Mouse (Mus musculus) myocyte (in vitro differentiated cells): ENCODE results near the gene Plagl1. TPM values are rescaled to one million over a fixed set of nuclear protein-coding genes. Genes with fewer than 3 reads are reported as not detected.

ENCODE experiments used
- H3K27me3 ChIP-seq: one replicate; pipeline ENCODE4 v1.6.1; 2011; ENCODE audit not compliant: control insufficient read depth, insufficient read depth, insufficient read length
- H3K36me3 ChIP-seq: one replicate; pipeline ENCODE4 v1.6.1; 2011; ENCODE audit not compliant: control insufficient read depth, insufficient read depth
- H3K4me2 ChIP-seq: one replicate; pipeline ENCODE4 v1.6.1; 2011; ENCODE audit warnings: low read depth, control low read depth
- H3K4me3 ChIP-seq: one replicate; pipeline ENCODE4 v1.5.1; 2011; ENCODE audit warnings: mild to moderate bottlenecking, control low read depth, moderate library complexity
- H3K79me2 ChIP-seq: one replicate; pipeline ENCODE4 v1.6.1; 2011; ENCODE audit not compliant: control insufficient read depth, insufficient read depth
- H3ac ChIP-seq: one replicate; pipeline ENCODE4 v1.6.1; 2011; ENCODE audit not compliant: control insufficient read depth, insufficient read length
- CEBPB ChIP-seq: IDR thresholded peaks from 2 replicates; pipeline ENCODE4 v1.6.1; 2011; ENCODE audit warnings: mild to moderate bottlenecking, moderate library complexity; ENCODE audit not compliant: poor library complexity, insufficient read depth, severe bottlenecking
- E2F4 ChIP-seq: IDR thresholded peaks from one replicate; pipeline ENCODE4 v1.6.1; 2011; ENCODE audit warnings: mild to moderate bottlenecking, control low read depth, moderate library complexity; ENCODE audit not compliant: insufficient read depth
- MAX ChIP-seq: IDR thresholded peaks from one replicate; pipeline ENCODE4 v1.6.1; 2011; ENCODE audit warnings: low read depth, mild to moderate bottlenecking, control low read depth
- MYOD1 ChIP-seq, 3 experiments: IDR thresholded peaks; one replicate each; pipeline ENCODE4 v1.6.1; 2011; ENCODE audit warnings: control low read depth in 2 of 3, low read depth in 2 of 3, mild to moderate bottlenecking in 2 of 3, moderate library complexity in 1 of 3; ENCODE audit not compliant: insufficient read length in 2 of 3, control insufficient read depth in 1 of 3
- MYOG ChIP-seq, 3 experiments: IDR thresholded peaks; one replicate each; pipeline ENCODE4 v1.6.1; 2011; ENCODE audit warnings: control low read depth in 2 of 3, low read depth in 2 of 3, mild to moderate bottlenecking in 2 of 3; ENCODE audit not compliant: insufficient read length in 2 of 3, control insufficient read depth in 1 of 3, insufficient read depth in 1 of 3
- POLR2A ChIP-seq: IDR thresholded peaks from one replicate; pipeline ENCODE4 v1.6.1; 2011; ENCODE audit warnings: low read depth, mild to moderate bottlenecking, control low read depth, moderate library complexity; ENCODE audit not compliant: insufficient read length
- POLR2AphosphoS2 ChIP-seq: IDR thresholded peaks from one replicate; pipeline ENCODE4 v1.6.1; 2011; ENCODE audit warnings: low read depth, control low read depth; ENCODE audit not compliant: insufficient read length
- REST ChIP-seq: IDR thresholded peaks from one replicate; pipeline ENCODE4 v1.6.1; 2011; ENCODE audit warnings: mild to moderate bottlenecking, control low read depth, moderate library complexity; ENCODE audit not compliant: insufficient read depth, insufficient read length
- SRF ChIP-seq: IDR thresholded peaks from one replicate; pipeline ENCODE4 v1.6.1; 2011; ENCODE audit warnings: low read depth; ENCODE audit not compliant: control insufficient read depth, insufficient read length
- TCF12 ChIP-seq: IDR thresholded peaks from one replicate; pipeline ENCODE4 v1.6.1; 2011; ENCODE audit warnings: mild to moderate bottlenecking, control low read depth; ENCODE audit not compliant: poor library complexity, insufficient read depth, severe bottlenecking
- TCF3 ChIP-seq: IDR thresholded peaks from one replicate; pipeline ENCODE4 v1.6.1; 2011; ENCODE audit warnings: low read depth, control low read depth; ENCODE audit not compliant: insufficient read length
- USF1 ChIP-seq: IDR thresholded peaks from one replicate; pipeline ENCODE4 v1.6.1; 2011; ENCODE audit warnings: low read depth, mild to moderate bottlenecking, control low read depth, moderate library complexity
- polyA plus RNA-seq: library from polyadenylated mRNA; unstranded; fragments of >200 nt; fragmentation: generic; extraction: Trizol; gene quantifications from one replicate; pipeline ENCODE4 v1.2.1, GENCODE M21; 2012; ENCODE audit warnings: missing spikeins

Gene Plagl1
- polyA plus RNA-seq, 1 experiment = 0.40 TPM

DNA sequence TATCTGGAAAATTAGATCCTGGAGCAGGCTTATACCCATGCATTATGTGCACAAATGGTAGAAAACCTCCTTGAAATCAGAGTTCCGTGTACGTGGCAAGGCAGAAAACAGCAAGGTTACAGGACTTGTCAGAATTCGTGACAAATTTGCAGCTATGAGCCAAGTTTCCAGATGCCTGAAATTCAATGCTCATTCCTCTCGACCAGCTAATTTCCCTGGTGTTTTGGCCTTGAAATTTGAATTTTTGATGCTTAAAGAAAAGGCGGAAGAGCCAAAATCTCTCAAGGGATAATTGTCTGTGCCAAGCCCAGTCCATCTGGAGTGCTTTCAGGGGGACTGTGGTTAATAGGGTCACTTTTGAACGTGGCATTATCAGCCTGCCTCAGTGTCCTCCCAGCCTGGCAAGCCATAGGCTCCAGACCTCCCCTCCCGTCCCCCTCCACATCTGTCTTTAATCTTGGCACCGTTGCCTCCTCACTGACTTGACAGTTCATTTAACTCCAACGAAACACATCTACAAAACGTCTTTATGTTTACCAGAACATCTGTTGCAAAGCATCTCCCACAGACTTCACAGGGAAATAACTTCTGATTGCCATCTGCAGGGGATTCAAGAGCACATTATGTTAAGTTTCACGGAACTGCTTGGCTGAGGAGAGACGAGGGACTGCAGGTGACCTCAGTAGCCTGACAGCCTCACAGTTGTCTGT lies 110.6 kb downstream of the Plagl1 start:
- Histone ChIP-seq H3K4me2 (no peak overlapping the region), H3K27me3 (no peaks in the 10 kb centered on the region), H3K79me2 (no peaks in the 10 kb centered on the region), H3ac (no peak overlapping the region), H3K4me3 (no peak overlapping the region), H3K36me3 (no peaks in the 10 kb centered on the region)
- TF ChIP-seq REST = no peak
- no peak for TF ChIP-seq POLR2A
- TF ChIP-seq SRF = no peak
- TF ChIP-seq POLR2AphosphoS2 = no peak
- no peak for TF ChIP-seq E2F4
- TF ChIP-seq TCF3 = no peak
- TF ChIP-seq CEBPB = no peak

DNA sequence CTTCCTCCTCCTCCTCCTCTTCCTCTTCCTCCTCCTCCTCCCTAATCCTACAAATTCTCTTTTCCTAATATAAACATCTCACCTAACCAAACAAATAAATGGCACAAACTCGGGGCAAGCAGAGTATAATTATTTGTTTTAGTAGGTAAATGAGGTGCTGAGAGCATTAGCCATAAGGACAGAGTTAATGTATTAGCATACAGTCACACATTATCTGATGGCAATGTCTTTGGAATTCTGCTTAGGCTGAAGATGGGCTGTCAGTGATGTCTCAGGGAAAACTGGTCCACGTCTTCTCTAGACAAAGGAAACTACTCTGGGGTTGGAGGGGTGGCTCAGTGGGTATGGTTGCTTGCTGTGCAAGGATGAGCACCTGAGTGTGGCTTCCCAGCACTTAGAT lies 111.2 kb downstream of the Plagl1 start:
- H3K4me2 ChIP-seq = no peak overlapping the region

DNA sequence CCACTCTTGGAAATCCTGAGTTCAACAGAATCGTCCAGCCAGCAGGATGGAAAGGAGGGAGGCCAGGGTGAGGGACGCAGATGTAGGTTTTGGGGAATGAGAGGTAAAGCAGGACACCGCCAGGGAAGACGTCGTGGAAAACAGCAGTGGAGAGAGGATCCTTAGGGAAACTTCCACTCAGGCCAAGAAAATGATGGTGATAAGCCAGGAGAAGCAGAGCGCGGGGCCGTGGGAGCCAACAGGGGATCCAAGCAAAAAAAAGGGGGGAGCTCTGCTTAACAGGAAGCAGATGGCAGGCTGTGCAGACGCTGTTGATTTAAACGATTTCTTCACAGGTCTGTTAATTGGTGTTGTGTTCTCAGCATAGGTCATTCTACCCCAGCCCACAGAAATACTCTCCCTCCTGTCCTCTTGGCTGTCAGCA lies 112.5 kb downstream of the Plagl1 start:
- H3K27me3 ChIP-seq = no peaks in the 10 kb centered on the region
- H3ac ChIP-seq = no peak overlapping the region
- H3K79me2 ChIP-seq = no peaks in the 10 kb centered on the region
- TF ChIP-seq CEBPB (no peak), MYOG (IDR thresholded peaks at IDR 0.05; ENCODE audit: control insufficient read depth in 1 of 3, insufficient read depth in 1 of 3, insufficient read length in 2 of 3, low read depth in 2 of 3) (no peak), REST (no peak), MAX (no peak), E2F4 (no peak), TCF3 (no peak), SRF (no peak), USF1 (no peak)
- H3K36me3 ChIP-seq = peaks cover 7% of the 10 kb centered on the region
- no peak overlapping the region for H3K4me2 ChIP-seq
- H3K4me3 ChIP-seq = no peak overlapping the region

More for the DNA sequence above, 111.2 kb downstream of the Plagl1 start:
- Histone ChIP-seq H3K79me2 (no peaks in the 10 kb centered on the region), H3K36me3 (no peaks in the 10 kb centered on the region), H3ac (no peak overlapping the region), H3K4me3 (no peak overlapping the region), H3K27me3 (no peaks in the 10 kb centered on the region)
- TF ChIP-seq MAX = no peak
- no peak for TF ChIP-seq POLR2AphosphoS2
- no peak for TF ChIP-seq TCF3
- TF ChIP-seq MYOG (IDR thresholded peaks at IDR 0.05; ENCODE audit: control insufficient read depth in 1 of 3, insufficient read depth in 1 of 3, insufficient read length in 2 of 3, low read depth in 2 of 3) = no peak
- TF ChIP-seq E2F4 = no peak
- TF ChIP-seq TCF12 = no peak
- no peak for TF ChIP-seq POLR2A
- no peak for TF ChIP-seq USF1
- TF ChIP-seq SRF = no peak
- no peak for TF ChIP-seq MYOD1 (IDR thresholded peaks at IDR 0.05; ENCODE audit: control insufficient read depth in 1 of 3, insufficient read length in 2 of 3, low read depth in 2 of 3)
- no peak for TF ChIP-seq CEBPB
- no peak for TF ChIP-seq REST

DNA sequence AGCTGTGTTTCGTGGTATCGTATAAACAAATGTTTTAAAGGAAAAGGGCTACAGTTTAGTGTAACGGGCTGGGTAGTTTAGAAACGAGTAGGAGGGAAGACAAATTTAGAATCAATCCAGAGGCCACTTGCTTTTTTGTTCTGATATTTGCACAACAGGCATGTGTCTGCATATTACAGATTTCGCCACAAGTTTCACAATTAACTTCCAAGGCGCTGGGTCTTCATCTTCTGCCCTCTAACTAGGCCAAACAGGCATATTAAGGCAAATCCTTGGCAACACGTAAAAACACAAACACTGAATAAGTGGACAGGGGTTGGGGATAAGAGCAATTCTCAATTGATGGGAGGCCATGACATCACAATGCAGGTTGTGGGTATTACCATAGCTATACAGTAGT lies 115.6 kb downstream of the Plagl1 start:
- Histone ChIP-seq H3ac (no peak overlapping the region), H3K4me2 (no peak overlapping the region), H3K36me3 (peaks cover 32% of the 10 kb centered on the region), H3K27me3 (no peaks in the 10 kb centered on the region), H3K79me2 (no peaks in the 10 kb centered on the region), H3K4me3 (no peak overlapping the region)
- TF ChIP-seq CEBPB = no peak
- TF ChIP-seq TCF3 = no peak
- no peak for TF ChIP-seq E2F4
- no peak for TF ChIP-seq REST
- TF ChIP-seq POLR2AphosphoS2 = no peak
- TF ChIP-seq POLR2A = no peak
- no peak for TF ChIP-seq SRF
- no peak for TF ChIP-seq TCF12
- no peak for TF ChIP-seq MAX
- TF ChIP-seq USF1 = no peak
- TF ChIP-seq MYOD1 (IDR thresholded peaks at IDR 0.05; ENCODE audit: control insufficient read depth in 1 of 3, insufficient read length in 2 of 3, low read depth in 2 of 3) = no peak
- no peak for TF ChIP-seq MYOG (IDR thresholded peaks at IDR 0.05; ENCODE audit: control insufficient read depth in 1 of 3, insufficient read depth in 1 of 3, insufficient read length in 2 of 3, low read depth in 2 of 3)

DNA sequence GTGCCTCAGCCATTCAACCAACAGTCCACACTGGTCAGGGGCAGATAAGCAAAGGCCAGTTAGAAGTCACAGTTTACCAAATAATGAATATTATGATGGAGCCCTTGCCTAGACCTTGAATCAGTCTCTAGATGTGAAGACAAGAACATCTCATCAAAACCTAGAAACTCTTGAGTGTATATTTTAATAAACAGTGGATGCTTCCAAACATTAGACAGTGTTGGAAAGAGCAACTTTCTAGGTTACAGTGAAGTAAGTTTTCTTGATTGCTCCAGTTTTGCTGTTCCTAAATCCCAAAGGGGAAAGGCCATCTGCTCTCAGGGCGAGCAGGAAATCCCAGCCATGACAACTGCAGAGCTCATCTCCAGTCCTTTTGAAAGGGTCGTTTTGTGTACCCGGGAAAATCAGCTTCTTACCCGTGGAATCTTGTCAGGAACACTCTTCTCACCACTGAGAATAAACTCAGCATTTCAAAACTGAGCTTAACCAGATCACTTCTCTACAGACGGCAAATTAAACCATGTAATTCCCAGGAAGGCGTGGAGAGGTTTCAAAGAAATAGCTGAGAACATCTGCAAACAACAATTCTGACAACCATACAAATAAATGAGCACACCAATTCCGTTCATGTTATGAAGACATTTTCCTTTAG lies 117.8 kb downstream of the Plagl1 start, which contains the start of gene Zc2hc1b:
Gene Zc2hc1b (minus strand): TSS at position 51 of the 652 bp plus-strand sequence.
- H3K79me2 ChIP-seq = no peaks in the 10 kb centered on the region
- H3K27me3 ChIP-seq = no peaks in the 10 kb centered on the region
- peaks cover 49% of the 10 kb centered on the region for H3K36me3 ChIP-seq
- H3K4me2 ChIP-seq = no peak within 1 kb of the TSS
- no peak within 1 kb of the TSS for H3K4me3 ChIP-seq
- no peak within 1 kb of the TSS for H3ac ChIP-seq
- TF ChIP-seq POLR2AphosphoS2 = no peak
- TF ChIP-seq USF1 = no peak
